Mouse (Mus musculus) layer of hippocampus, adult 8-10 months (tissue): ENCODE results near the gene Ppp1r1a. TPM values are rescaled to one million over a fixed set of nuclear protein-coding genes. Genes with fewer than 3 reads are reported as not detected.
A peak's percentile ranks its signal among the peaks of the same experiment; 100 is the strongest.

Experiments
- DNase-seq, 2 experiments: peaks; one replicate each; pipeline ENCODE4 v3.0.0; 2022; ENCODE audit warnings: low spot score in 2 of 2
- total RNA-seq, 4 experiments: library from RNA; stranded (reverse); gene quantifications; 2 replicates each; pipeline ENCODE4 v1.2.4; 2022

The Ppp1r1a gene
- total RNA-seq, 4 experiments from 2014 or later: 103 to 150 (median 121) TPM

DNA sequence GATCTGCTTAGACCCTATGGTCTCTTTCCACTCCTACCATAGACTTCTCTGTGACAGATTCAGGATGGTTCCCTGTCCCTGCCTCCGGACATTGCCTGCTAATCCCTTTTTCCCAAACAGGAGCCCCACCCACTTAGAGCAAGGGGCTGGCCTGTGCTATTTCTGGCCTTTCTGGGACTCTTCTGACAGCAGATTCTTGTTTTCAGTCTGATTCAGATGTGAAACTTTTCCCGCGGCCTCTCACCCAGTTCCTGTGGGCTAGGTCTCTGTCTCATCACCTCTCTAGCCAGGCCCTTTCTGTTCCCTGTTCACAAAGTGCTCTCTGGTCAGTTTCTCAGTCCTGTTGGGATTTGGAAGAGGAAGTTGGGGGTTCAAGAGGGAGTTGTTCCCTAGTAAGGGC lies 22.9 kb downstream of the Ppp1r1a start:
- no peak for DNase-seq

DNA sequence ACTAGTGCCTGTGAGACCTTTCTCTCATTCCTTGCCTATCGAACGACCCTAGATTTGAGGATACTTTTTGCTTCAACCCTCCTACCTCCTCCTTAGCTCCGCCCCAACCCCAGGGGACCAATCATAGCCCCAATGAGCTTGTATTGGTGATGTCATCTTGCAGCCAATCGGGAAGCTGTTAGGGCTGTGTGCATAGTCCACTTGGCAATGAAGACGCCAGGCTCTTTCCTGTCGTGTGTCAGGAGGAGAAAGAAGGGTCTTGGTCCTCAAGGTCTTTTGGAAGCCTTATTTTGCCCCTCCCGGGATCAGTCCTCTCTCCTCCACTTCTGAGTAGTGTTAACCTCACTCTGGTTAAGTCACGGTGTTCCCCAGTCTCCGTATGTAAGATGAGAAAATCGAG lies 23.7 kb downstream of the Ppp1r1a start:
- DNase-seq: peak; percentile 68 to 77

DNA sequence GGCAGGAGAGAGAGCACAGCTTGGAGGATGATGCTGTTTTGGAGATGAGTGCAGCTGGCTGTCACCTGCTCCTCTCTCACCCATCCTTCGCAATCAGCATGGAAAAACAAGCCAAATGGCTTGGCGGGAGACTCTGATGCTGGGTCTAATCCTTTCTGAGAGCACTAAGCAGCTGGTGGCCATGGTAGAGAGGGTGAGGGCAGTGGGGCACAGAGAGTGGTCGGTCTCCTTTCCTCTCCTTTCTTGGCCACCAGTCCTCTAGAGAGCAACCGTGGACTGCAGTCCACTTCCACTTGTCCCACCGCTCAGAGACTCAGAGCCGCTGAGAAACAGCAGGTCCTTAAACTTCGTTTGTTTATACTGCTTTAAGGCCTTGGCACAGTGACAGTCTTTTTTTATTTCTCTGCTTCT lies 24.2 kb downstream of the Ppp1r1a start:
- no peak for DNase-seq

GRCm38 (mm10) chr15:103511652-103512051 lies 26.2 kb downstream of the Ppp1r1a start:
- DNase-seq: no peak

DNA sequence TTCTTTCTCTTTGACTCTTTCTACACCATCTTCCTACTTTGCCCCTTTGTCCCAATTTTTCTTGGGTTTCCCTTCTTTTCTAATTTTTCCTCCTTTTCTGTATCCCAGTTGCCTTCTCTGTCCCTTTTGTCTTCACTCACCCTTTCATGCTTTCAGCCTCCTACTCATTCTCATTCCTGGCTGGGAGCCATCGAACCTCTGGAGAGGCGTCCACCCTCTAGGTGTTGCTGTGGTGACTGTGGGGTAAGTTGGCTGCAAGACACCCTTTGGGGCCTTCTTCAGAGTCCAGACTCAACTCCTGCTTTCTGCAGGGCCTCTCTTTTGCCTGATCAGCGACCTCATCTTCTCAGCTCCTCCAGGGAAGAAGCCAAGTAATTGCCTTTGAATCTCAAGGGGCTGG lies 28.5 kb downstream of the Ppp1r1a start:
- no peak for DNase-seq

DNA sequence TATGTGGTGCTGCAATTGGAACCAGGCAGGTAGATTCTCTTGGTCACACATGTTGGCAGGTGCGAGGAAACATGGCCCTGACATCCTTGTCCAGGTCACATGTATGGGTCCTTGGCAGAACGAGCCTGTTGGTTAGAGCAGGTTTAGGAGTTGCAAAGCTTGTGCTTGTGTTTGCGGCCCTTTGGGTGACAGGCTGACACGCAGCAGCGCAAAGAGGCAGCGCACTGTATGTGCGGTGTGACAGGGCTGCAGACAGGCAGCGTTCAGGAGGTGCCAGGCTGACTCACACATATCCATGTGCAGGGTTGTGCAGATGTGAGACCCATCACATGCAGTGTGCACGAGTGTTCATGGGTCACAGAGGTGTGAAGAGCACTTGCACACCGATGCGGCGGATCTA lies 34.1 kb downstream of the Ppp1r1a start:
- no peak for DNase-seq

DNA sequence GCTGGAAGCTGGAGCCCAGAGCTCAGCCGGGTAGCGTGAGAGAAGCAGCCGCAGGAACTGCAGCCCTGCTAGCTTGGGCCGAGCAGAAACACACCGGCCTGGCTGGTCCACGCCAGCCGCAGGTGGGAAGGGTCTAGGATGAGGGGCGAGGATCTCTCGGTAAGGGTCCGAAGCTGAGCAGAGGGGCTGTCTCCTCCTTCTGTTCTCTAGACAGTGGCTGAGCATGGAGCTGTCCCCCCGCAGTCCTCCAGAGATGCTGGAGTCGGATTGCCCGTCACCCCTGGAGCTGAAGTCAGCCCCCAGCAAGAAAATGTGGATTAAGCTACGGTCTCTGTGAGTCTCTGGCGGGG lies 34.6 kb downstream of the Ppp1r1a start:
- DNase-seq: no peak

- peak in 1 of 2 experiments; percentile 48 for DNase-seq
These were observed 35.2 kb downstream of the Ppp1r1a start, which contains the start of gene Pde1b for GRCm38 (mm10) chr15:103502435-103503250. TSS of gene Pde1b (plus strand) at chr15:103503034.

- DNase-seq: no peak
These were observed 36.6 kb downstream of the Ppp1r1a start for GRCm38 (mm10) chr15:103501186-103501585.

- no peak for DNase-seq
These were observed 37.1 kb downstream of the Ppp1r1a start for GRCm38 (mm10) chr15:103500723-103501122.

GRCm38 (mm10) chr15:103498157-103498556 lies 39.6 kb downstream of the Ppp1r1a start:
- no peak for DNase-seq

- DNase-seq: no peak
These were observed 41.3 kb downstream of the Ppp1r1a start for GRCm38 (mm10) chr15:103496204-103497140.

- no peak for DNase-seq
These were observed 49.5 kb downstream of the Ppp1r1a start for GRCm38 (mm10) chr15:103488336-103488735.

- DNase-seq: no peak
These were observed 51.1 kb downstream of the Ppp1r1a start for GRCm38 (mm10) chr15:103486658-103487057.

- DNase-seq: no peak
These were observed 52.7 kb downstream of the Ppp1r1a start for GRCm38 (mm10) chr15:103485106-103485505.

DNA sequence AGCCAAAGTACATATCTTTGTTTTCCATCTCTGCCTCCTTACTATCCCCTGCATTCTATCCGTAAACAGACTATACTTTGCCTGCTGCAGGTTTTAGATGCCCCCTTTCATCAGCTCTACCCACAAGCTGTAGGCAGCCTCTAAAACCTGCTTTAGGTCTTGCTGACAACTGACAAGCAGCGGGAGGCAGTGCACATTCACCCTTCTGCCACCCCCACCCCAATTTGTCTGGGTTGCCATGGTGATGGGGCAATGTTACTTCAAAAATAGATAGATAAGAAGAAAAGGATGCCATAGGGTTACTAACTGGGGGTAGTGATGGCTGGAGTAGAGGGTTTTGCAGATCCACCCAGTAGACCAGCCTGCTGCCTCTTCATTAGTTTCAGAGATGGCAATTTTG lies 53.3 kb downstream of the Ppp1r1a start:
- DNase-seq: no peak

DNA sequence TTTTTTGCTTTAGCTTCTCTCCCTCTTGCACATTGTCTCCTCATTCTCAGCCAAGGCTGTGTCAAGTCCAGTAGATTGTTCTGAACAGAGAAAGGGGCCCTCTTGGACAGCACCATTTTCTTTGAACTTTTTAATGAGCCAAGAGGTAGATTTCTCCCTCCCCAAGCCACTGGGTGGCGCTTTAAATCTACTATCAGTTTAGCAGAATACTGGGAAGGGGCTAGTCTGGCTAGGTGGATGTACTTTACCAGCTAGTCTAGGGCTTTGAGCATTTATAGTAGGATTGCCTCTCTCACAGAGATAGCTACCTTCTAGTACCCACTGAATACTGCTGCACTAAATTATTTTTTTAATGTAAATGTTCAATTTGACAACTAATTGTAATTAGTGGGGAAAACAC lies 55.3 kb downstream of the Ppp1r1a start:
- no peak for DNase-seq

Other genes starting within 250 kb of the Ppp1r1a start
- 1 to 10 TPM in 2 of 4 experiments, under 1 TPM in 2; 0.35 to 9.3 (median 4.4) TPM for gene Gpr84, start 227.4 kb downstream of the Ppp1r1a start, total RNA-seq
- 10 to 100 TPM; 37.9 to 55.5 (median 47.0) TPM for gene Zfp385a, start 197.9 kb downstream of the Ppp1r1a start, total RNA-seq
- gene Itga5, start 171.2 kb downstream of the Ppp1r1a start, total RNA-seq: 1 to 10 TPM; 1.8 to 4.8 (median 2.9) TPM
- gene Gtsf1, start 107.5 kb downstream of the Ppp1r1a start, total RNA-seq: not detected
- gene Gtsf2, start 89.5 kb downstream of the Ppp1r1a start, total RNA-seq: not detected
- 10 to 100 TPM in 2 of 4 experiments, 1 to 10 TPM in 2; 7.4 to 29.6 (median 17.0) TPM for gene Nckap1l, start 84.2 kb downstream of the Ppp1r1a start, total RNA-seq
- gene Pde1b, start 35.0 kb downstream of the Ppp1r1a start, total RNA-seq: 100 to 1,000 TPM in 3 of 4 experiments, 10 to 100 TPM in 1; 99.3 to 111 (median 103) TPM
- 1 to 10 TPM in 2 of 4 experiments, under 1 TPM in 1, not detected in 1; 0.74 to 4.7 (median 3.5) TPM for gene Glycam1, start 27.1 kb upstream of the Ppp1r1a start, total RNA-seq
- gene Mucl1, start 217.5 kb upstream of the Ppp1r1a start, total RNA-seq: not detected